Mouse (Mus musculus) embryo, embryonic 11.5 days (tissue): Measurements from ENCODE around the gene Atp5j.

Experiments
- DNase-seq: peaks from one replicate; pipeline ENCODE4 v3.0.0-alpha.2; 2012; ENCODE audit warnings: low read depth, low spot score

The Atp5j gene

DNA sequence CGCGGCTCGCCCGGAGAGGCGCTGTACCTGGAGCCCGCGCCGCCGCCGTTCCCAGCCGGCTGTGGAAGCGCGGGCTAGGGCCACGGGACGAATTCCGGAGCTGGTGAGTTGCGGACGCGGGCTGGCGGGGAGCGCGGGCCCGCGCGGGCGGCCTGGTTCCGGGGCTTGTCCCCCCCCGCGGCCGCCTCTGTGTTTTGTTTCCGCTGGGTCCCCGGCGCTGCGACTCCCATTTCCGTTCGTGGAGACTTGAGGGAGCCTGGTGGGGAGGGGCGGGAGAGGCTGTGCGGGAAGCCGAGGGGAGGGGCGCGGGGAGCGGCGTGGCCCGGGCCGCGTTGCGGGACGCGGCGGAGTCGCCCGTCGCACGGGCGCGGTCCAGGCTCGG is at the start of gene Atp5j:
TSS of gene Atp5j (minus strand) at position 185 of the 382 bp plus-strand sequence.
- DNase-seq: peak; percentile 46

- no peak for DNase-seq
These were observed 49.1 kb upstream of the Atp5j start for GRCm38 (mm10) chr16:84884572-84884971.

DNA sequence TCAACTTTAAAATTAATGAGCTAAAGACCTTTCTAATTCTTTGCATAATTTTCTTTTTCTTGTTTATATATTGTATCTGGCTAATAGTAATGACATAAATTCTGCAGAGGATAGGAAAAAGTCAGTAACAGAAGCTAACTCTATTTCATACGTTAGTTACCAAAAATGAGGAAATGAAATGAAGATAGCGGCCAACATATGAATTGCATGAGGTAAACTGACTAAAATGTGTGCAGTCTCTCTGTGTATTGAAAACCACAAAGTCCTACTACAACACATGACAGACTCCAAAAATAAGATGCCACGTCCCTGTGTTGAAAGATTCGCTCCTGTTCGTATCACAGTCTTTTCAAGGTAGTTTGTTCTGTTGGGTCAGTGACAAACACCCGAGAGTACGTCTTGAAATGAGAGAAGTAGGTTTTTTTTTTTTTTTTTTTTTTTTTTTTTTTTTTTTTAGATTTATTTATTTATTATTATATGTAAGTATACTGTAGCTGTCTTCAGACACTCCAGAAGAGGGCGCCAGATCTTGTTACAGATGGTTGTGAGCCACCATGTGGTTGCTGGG is 46.4 kb upstream of the Atp5j start:
- DNase-seq: no peak

- DNase-seq: no peak
These were observed 45.7 kb upstream of the Atp5j start for GRCm38 (mm10) chr16:84881168-84881567.

DNA sequence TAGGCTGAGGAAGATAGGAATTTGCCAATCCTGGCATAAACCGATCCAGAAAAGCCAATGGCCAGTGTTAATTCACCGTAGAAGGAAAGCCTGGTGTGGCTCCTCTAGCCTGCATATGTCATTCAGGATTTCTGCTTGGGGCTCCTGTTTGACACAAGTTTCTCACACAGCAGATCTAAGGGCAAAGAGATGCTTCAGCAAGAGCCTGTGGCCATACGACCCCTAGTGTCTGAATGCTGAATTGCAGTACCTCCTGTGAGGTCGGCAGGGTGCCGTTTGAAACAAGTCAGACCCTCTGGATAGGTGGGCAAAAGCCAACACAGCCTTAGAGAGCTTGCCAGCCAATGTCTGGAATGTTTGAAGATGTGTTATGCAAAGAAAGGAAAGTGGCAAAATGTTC is 43.7 kb upstream of the Atp5j start:
- DNase-seq: peak; percentile 55

GRCm38 (mm10) chr16:84876082-84876481 is 40.7 kb upstream of the Atp5j start:
- DNase-seq: no peak

DNA sequence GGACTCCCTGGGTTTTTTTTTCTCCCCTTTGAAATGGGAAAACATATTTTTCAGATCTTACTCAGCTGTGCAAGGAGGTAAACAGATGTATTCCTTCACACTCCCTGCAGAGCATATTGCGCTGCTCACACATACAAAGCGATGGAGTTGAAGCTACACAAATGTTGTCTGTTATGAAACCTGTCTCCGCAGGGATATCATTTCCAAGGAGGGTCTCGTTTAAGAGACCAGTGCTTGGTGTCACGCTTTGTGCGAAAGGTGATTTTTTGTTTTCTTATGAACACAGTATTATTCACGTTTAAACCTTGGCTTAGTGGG is 40.3 kb upstream of the Atp5j start:
- DNase-seq: no peak

GRCm38 (mm10) chr16:84875012-84875717 is 39.7 kb upstream of the Atp5j start:
- no peak for DNase-seq

GRCm38 (mm10) chr16:84873805-84874204 is 38.4 kb upstream of the Atp5j start:
- DNase-seq: no peak

GRCm38 (mm10) chr16:84864656-84865055 is 29.2 kb upstream of the Atp5j start:
- no peak for DNase-seq

DNA sequence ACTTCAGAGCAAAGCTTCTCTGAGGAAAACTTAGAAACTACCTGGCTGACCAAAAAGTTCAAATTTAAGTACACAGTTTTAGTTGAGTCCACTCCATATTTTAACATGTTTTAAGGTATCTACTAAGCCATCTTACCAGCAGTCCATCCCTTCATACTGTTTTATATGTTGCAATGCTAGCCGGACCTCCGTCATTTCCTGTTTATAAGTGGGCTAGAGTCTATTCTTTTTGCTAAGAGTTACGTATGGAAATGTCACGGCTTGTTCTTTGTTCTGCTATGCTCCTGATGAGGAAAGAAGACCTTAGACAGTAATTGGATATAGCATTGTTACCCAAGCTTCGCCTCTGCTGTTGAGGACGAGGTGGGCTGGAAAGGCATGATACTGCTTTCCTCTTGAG is 18.1 kb upstream of the Atp5j start:
- no peak for DNase-seq

DNA sequence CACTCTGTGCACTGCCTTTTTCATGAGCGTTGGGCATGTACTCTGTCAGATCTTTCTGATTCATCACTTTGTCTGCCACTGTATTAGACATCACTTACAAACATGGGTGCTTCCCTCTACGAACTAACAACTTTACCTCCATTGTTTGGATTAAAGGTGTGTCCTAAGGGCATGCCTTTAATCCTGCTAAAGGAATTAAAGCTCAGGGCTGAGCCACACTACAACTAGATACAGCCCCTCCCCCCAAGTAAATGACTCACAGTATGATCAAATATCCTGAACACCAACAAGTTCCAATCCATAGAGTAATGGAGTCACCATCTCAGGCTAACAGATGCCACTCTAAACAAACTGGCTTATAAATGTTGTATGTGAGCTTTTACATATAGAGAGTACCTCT is 3.2 kb upstream of the Atp5j start:
- no peak for DNase-seq

GRCm38 (mm10) chr16:84835823-84836743 is 658 bp upstream of the Atp5j start:
- peak; percentile 57 for DNase-seq

GRCm38 (mm10) chr16:84834745-84835440 is 532 bp downstream of the Atp5j start, which contains the start of gene Gabpa:
Gene Gabpa (plus strand): TSS chr16:84834925.
- peak; percentile 87 for DNase-seq

DNA sequence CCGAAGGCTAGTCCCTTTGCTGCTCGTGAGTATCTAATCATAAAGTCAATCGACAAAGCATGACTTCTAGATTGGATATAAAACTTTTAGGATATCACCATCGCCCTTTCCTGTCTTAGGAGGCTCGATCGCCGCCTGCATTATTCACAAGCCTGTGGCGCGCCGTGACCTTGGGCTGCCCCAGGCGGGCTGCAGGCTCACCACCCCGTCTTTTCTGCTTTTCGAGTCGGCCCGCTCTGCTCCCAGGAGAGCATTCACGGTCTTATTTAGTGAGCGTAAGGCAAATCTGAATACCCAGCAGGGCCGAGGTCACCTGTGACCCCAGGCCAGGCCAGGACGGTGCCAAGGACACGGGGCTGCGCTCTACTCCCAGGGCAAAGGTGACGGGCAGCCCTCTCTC is 1.1 kb downstream of the Atp5j start:
- peak; percentile 13 for DNase-seq

- DNase-seq: no peak
These were observed 2.7 kb downstream of the Atp5j start for GRCm38 (mm10) chr16:84832736-84833135.

GRCm38 (mm10) chr16:84831696-84832095 is 3.7 kb downstream of the Atp5j start:
- DNase-seq: no peak

GRCm38 (mm10) chr16:84825009-84825408 is 10.4 kb downstream of the Atp5j start:
- no peak for DNase-seq

DNA sequence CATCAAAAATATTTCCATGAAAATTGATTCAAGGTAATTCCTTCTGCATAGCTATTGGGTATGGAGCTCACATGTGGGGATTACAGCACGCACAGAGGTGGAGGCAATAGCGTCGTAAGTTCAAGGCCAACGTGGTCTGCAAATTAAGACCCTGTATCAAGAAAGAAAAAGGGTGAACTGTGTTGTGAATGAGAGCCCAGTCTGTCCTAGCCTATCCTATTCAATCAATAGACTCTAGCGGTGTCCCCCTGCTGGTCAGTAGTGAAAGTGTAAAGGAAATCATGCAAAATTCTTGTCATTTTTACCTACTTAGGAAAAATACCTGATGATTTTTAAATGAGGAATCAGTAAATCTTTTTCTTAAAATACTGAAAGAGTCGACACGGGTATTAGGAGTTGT is 18.0 kb downstream of the Atp5j start:
- peak; percentile 20 for DNase-seq

DNA sequence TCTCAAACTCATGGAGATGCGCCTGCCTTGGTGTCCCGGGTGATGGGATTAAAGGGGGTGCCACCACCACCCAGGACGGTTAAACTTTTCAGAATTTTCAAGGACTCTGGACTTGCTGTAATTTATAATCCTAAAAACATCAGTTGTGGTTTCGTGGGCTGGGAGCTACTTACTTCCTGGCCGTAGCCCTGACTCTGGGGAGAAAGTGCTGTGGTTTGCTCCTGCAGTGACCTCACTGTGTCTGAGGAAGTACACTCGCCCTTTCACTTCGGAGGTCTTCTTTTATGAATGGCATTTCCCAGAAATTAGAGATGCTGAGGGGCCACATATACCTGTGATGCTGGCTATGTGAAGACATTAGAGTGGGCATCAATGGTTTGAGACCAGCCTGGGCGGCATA is 20.9 kb downstream of the Atp5j start:
- no peak for DNase-seq

- no peak for DNase-seq
These were observed 21.6 kb downstream of the Atp5j start for GRCm38 (mm10) chr16:84813852-84814251.

DNA sequence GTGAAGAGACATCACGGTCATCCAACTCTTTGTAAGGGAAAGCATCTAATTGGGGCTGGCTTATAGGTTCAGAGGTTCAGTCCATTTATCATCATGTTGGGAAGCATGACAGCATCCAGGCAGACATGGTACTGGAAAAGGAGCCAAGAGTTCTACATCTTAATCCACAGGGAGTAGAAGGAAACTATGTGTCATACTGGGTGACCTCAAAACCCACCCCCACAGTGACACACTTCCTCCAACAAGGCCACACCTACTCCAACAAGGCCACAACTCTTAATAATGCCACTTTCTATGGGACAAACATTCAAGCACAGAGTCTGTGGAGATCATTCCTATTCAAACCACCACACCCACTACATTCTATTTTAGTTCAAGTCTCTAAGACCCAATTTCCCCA is 25.2 kb downstream of the Atp5j start:
- DNase-seq: no peak
